Mouse (Mus musculus): ENCODE data around the gene Pigp.

Pigp gene

GRCm38 (mm10) chr16:94371301-94371931 is at the start of gene Pigp:
TSS of gene Pigp (minus strand) at chr16:94371842.
- DNase-seq = peak; percentile 71 to 81

- DNase-seq = peak; percentile 22 to 24
Observed at GRCm38 (mm10) chr16:94420498-94420897, 48.9 kb upstream of the Pigp start.

- DNase-seq = no peak
Observed at GRCm38 (mm10) chr16:94414151-94414550, 42.5 kb upstream of the Pigp start.

GRCm38 (mm10) chr16:94412760-94413159 is 41.1 kb upstream of the Pigp start:
- no peak for DNase-seq

GRCm38 (mm10) chr16:94412198-94412597 is 40.6 kb upstream of the Pigp start:
- no peak for DNase-seq

- DNase-seq = no peak
Observed at GRCm38 (mm10) chr16:94411287-94411686, 39.6 kb upstream of the Pigp start.

- DNase-seq = peak; percentile 18 to 35
Observed at GRCm38 (mm10) chr16:94402185-94402584, 30.5 kb upstream of the Pigp start.

- no peak for DNase-seq
Observed at GRCm38 (mm10) chr16:94401636-94402035, 30.0 kb upstream of the Pigp start.

- DNase-seq = no peak
Observed at GRCm38 (mm10) chr16:94399141-94399540, 27.5 kb upstream of the Pigp start.

GRCm38 (mm10) chr16:94396641-94397040 is 25.0 kb upstream of the Pigp start:
- DNase-seq = no peak

- no peak for DNase-seq
Observed at GRCm38 (mm10) chr16:94395051-94395450, 23.4 kb upstream of the Pigp start.

- DNase-seq = no peak
Observed at GRCm38 (mm10) chr16:94392299-94392698, 20.7 kb upstream of the Pigp start.

- DNase-seq = no peak
Observed at GRCm38 (mm10) chr16:94387690-94388089, 16.0 kb upstream of the Pigp start.

- DNase-seq = no peak
Observed at GRCm38 (mm10) chr16:94383277-94383676, 11.6 kb upstream of the Pigp start.

- no peak for DNase-seq
Observed at GRCm38 (mm10) chr16:94379386-94379785, 7.7 kb upstream of the Pigp start.

- DNase-seq = peak; percentile 80 to 90
Observed at GRCm38 (mm10) chr16:94370915-94371300, 734 bp downstream of the Pigp start.

- DNase-seq = peak; percentile 96 to 98
Observed at GRCm38 (mm10) chr16:94370173-94370914, 1.3 kb downstream of the Pigp start, which contains the start of gene Ttc3. TSS of gene Ttc3 (plus strand) at chr16:94370618.

- DNase-seq = peak in 1 of 2 experiments; percentile 9
Observed at GRCm38 (mm10) chr16:94369596-94370172, 2.0 kb downstream of the Pigp start.

GRCm38 (mm10) chr16:94365435-94365834 is 6.2 kb downstream of the Pigp start:
- DNase-seq = no peak

GRCm38 (mm10) chr16:94363814-94364213 is 7.8 kb downstream of the Pigp start:
- no peak for DNase-seq

GRCm38 (mm10) chr16:94362174-94362873 is 9.3 kb downstream of the Pigp start:
- peak; percentile 50 to 56 for DNase-seq

- DNase-seq = no peak
Observed at GRCm38 (mm10) chr16:94360578-94361350, 10.9 kb downstream of the Pigp start.

Data from kidney, postnatal 4 days (tissue).